Mouse (Mus musculus) neural tube, embryonic 11.5 days (tissue): Measurements from ENCODE around the gene Sptbn1. TPM values are rescaled to one million over a fixed set of nuclear protein-coding genes. Genes with fewer than 3 reads are reported as not detected.

Experiments
- ATAC-seq: fragments of 200-750 bp; cut with Nextera tagmentation; 2 replicates; pipeline ENCODE4 v1.8.0; 2017; ENCODE audit warnings: moderate number of reproducible peaks, mild to moderate bottlenecking, moderate TSS enrichment, moderate library complexity; ENCODE audit not compliant: insufficient read depth, low FRiP score, low TSS enrichment
- DNase-seq: peaks from one replicate; pipeline ENCODE4 v3.0.0-alpha.2; 2015; ENCODE audit warnings: low spot score
- H3K27ac ChIP-seq: fragments of 300-500 bp; sonication (generic); 2 replicates; pipeline ENCODE4 v1.5.1; 2014; ENCODE audit warnings: low read depth, mild to moderate bottlenecking, low read length
- H3K27me3 ChIP-seq: fragments of 300-500 bp; sonication (generic); 2 replicates; pipeline ENCODE4 v1.6.1; 2014; ENCODE audit warnings: mild to moderate bottlenecking, low read length, mixed read lengths; ENCODE audit not compliant: control insufficient read depth, insufficient read depth
- H3K36me3 ChIP-seq: fragments of 300-500 bp; sonication (generic); 2 replicates; pipeline ENCODE4 v1.6.1; 2014; ENCODE audit warnings: mild to moderate bottlenecking, low read length, moderate library complexity, mixed read lengths; ENCODE audit not compliant: control insufficient read depth, insufficient read depth
- H3K4me1 ChIP-seq: fragments of 300-500 bp; sonication (generic); 2 replicates; pipeline ENCODE4 v1.6.1; 2014; ENCODE audit warnings: low read length, mixed read lengths; ENCODE audit not compliant: control insufficient read depth, insufficient read depth
- H3K4me2 ChIP-seq: fragments of 300-500 bp; sonication (generic); 2 replicates; pipeline ENCODE4 v1.6.1; 2014; ENCODE audit warnings: low read depth, mild to moderate bottlenecking, moderate library complexity
- H3K4me3 ChIP-seq: fragments of 300-500 bp; sonication (generic); 2 replicates; pipeline ENCODE4 v1.5.1; 2014; ENCODE audit warnings: low read depth, low read length
- H3K9ac ChIP-seq: fragments of 300-500 bp; sonication (generic); 2 replicates; pipeline ENCODE4 v1.6.1; 2014; ENCODE audit warnings: mild to moderate bottlenecking, low read length
- H3K9me3 ChIP-seq: fragments of 300-500 bp; sonication (generic); 2 replicates; pipeline ENCODE4 v1.6.1; 2016; ENCODE audit warnings: low read length; ENCODE audit not compliant: control insufficient read depth
- WGBS: fragments of 180-500 bp; shearing (Covaris S2); extraction: QIAGEN DNeasy Blood & Tissue Kit; methylation state at CpG from one replicate; pipeline ENCODE4 v1.1.7; 2014; 5-methylcytosine and 5-hydroxymethylcytosine counted together
- polyA plus RNA-seq: library from polyadenylated mRNA; unstranded; fragments of >200 nt; fragmentation: Nextera tagmentation; extraction: Ambion mirVana; gene quantifications from 2 replicates; pipeline ENCODE4 v1.2.1, GENCODE M21; 2014

Sptbn1 gene
- polyA plus RNA-seq, 1 experiment from 2014 or later: 105 TPM

DNA sequence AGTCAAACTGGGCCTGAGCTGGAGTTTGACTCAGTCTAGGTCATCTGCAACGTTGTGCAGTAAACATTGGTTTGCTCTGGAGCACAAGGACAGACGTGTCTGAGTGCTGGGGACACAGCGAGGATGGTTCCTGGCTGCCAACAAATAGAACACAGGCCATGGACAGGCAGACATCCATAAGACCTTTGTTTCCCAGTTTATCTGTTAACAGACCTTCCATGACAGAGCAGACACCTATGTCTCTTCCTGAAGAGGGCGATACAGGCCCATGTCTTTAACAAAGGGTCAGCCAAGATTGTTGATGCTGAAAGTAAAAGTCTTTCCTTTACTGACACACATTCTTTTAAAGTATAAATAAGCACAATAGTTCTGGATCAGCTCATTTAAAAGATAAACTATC, 176.1 kb downstream of the Sptbn1 start:
- Histone ChIP-seq H3K9me3 (no peaks in the 10 kb centered on the region), H3K27ac (no peak overlapping the region), H3K4me1 (no peaks in the 10 kb centered on the region), H3K36me3 (no peaks in the 10 kb centered on the region), H3K27me3 (no peaks in the 10 kb centered on the region), H3K4me3 (no peak overlapping the region), H3K4me2 (no peak overlapping the region), H3K9ac (no peak overlapping the region)
- no peak for DNase-seq
- no peak for ATAC-seq
- WGBS: 51% methylated on average over 4 of the region's 4 CpGs

DNA sequence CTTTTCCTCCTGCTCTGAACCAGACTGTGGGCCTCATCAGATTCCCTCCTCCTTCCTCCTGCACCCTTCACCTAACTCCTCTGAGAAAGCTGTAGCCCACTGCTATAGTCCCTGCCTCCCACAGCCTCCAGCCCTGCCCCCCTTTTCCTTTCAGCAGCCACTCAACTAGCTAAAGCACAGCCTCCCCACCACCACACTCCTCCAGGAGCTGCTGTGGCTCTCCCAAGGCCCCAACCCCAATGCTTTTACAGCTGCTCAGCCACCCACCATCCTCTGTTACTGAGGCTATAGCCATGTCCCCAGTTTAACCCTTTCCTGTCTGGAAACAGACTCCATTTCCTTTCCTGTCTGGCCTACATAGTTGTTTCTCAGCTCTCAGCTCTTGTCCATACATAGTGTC, 182.9 kb downstream of the Sptbn1 start:
- H3K4me1 ChIP-seq: no peaks in the 10 kb centered on the region
- H3K4me2 ChIP-seq: no peak overlapping the region
- no peaks in the 10 kb centered on the region for H3K9me3 ChIP-seq
- H3K27ac ChIP-seq: no peak overlapping the region
- no peaks in the 10 kb centered on the region for H3K36me3 ChIP-seq
- no peak for DNase-seq
- ATAC-seq: no peak
- no peaks in the 10 kb centered on the region for H3K27me3 ChIP-seq
- H3K4me3 ChIP-seq: no peak overlapping the region
- no peak overlapping the region for H3K9ac ChIP-seq

DNA sequence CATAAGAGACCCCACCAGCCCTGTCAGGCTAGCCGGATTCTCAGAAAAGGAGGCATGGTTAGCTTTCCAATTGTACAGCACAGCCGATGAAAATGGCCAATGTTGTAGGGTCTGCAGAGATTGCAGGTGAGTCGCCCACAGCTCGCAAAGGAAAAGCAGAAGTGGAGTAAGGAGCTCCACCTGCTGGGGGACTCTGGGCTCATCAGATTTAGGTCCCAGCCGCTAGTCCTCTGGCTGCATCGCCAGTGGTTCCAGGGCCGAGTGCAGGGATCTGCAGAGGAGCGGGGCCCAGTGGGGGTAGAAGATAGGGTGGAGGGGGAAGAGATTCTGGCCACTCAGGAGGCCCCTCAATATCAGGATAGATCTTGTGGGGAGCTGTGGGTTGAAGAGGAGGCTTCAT, 210.7 kb downstream of the Sptbn1 start:
- H3K4me3 ChIP-seq: no peak overlapping the region
- no peaks in the 10 kb centered on the region for H3K36me3 ChIP-seq
- peak; percentile 11 for DNase-seq
- H3K27ac ChIP-seq: no peak overlapping the region
- ATAC-seq: no peak
- no peaks in the 10 kb centered on the region for H3K27me3 ChIP-seq
- 62% methylated on average over 8 of the region's 8 CpGs for WGBS
- H3K4me2 ChIP-seq: no peak overlapping the region
- no peaks in the 10 kb centered on the region for H3K4me1 ChIP-seq
- no peaks in the 10 kb centered on the region for H3K9me3 ChIP-seq
- no peak overlapping the region for H3K9ac ChIP-seq

Other genes with a start within 250 kb of the Sptbn1 start
- gene Eml6, start 242.1 kb downstream of the Sptbn1 start, polyA plus RNA-seq: 0.76 and 1.1 TPM in 2 replicates
- gene 4930505A04Rik, start 203.7 kb upstream of the Sptbn1 start, polyA plus RNA-seq: 0.53 TPM in 1 of 2 replicates, not detected in the other